Mouse (Mus musculus) heart, embryonic 13.5 days (tissue): ENCODE results near the gene Tnfaip2. TPM values are rescaled to one million over a fixed set of nuclear protein-coding genes. Genes with fewer than 3 reads are reported as not detected.

Source experiments
- polyA plus RNA-seq: library from polyadenylated mRNA; unstranded; fragments of >200 nt; fragmentation: Nextera tagmentation; extraction: Ambion mirVana; gene quantifications from 2 replicates; pipeline ENCODE4 v1.2.1, GENCODE M21; 2015

The Tnfaip2 gene
- polyA plus RNA-seq, 1 experiment from 2014 or later: 6.0 TPM

Other genes with a start within 250 kb of the Tnfaip2 start
- gene Amn, start 171.4 kb upstream of the Tnfaip2 start, polyA plus RNA-seq: 2.9 and 3.4 TPM in 2 replicates
- gene Cdc42bpb, start 64.8 kb upstream of the Tnfaip2 start, polyA plus RNA-seq: 22.8 and 26.2 TPM in 2 replicates
- 0.53 and 0.55 TPM in 2 replicates for gene Lbhd2, start 35.7 kb upstream of the Tnfaip2 start, polyA plus RNA-seq
- 10.2 and 10.8 TPM in 2 replicates for gene Exoc3l4, start 25.5 kb upstream of the Tnfaip2 start, polyA plus RNA-seq
- 2.1 and 2.5 TPM in 2 replicates for gene Gm266, start 43.4 kb downstream of the Tnfaip2 start, polyA plus RNA-seq
- 389 and 441 TPM in 2 replicates for gene Eif5, start 95.5 kb downstream of the Tnfaip2 start, polyA plus RNA-seq
- 25.7 and 28.0 TPM in 2 replicates for gene Mark3, start 132.1 kb downstream of the Tnfaip2 start, polyA plus RNA-seq
- gene Ckb, start 229.9 kb downstream of the Tnfaip2 start, polyA plus RNA-seq: 279 and 320 TPM in 2 replicates
- 7.8 and 8.3 TPM in 2 replicates for gene Trmt61a, start 235.6 kb downstream of the Tnfaip2 start, polyA plus RNA-seq